Mouse (Mus musculus) embryonic facial prominence, embryonic 15.5 days (tissue): ENCODE results near the gene Prr12. TPM values are rescaled to one million over a fixed set of nuclear protein-coding genes. Genes with fewer than 3 reads are reported as not detected.
"Not testable (repeated sequence)": the region's sequence is repeated elsewhere in the genome, so short reads cannot be mapped to it uniquely, and the experiment has no call there.

ENCODE experiments used
- ATAC-seq: fragments of 200-750 bp; cut with Nextera tagmentation; 2 replicates; pipeline ENCODE4 v1.8.0; 2017; ENCODE audit warnings: low read depth, moderate TSS enrichment; ENCODE audit not compliant: insufficient number of reproducible peaks, low FRiP score, low TSS enrichment
- H3K27ac ChIP-seq: fragments of 300-500 bp; sonication (generic); replicated peaks from 2 replicates; pipeline ENCODE4 v1.5.1; 2015; ENCODE audit warnings: mild to moderate bottlenecking, inconsistent platforms
- H3K27me3 ChIP-seq: fragments of 300-500 bp; sonication (generic); 2 replicates; pipeline ENCODE4 v1.6.1; 2015; ENCODE audit warnings: inconsistent platforms
- H3K36me3 ChIP-seq: fragments of 300-500 bp; sonication (generic); 2 replicates; pipeline ENCODE4 v1.6.1; 2015; ENCODE audit warnings: mild to moderate bottlenecking, inconsistent platforms
- H3K4me1 ChIP-seq: fragments of 300-500 bp; sonication (generic); 2 replicates; pipeline ENCODE4 v1.6.1; 2015; ENCODE audit warnings: inconsistent platforms
- H3K4me2 ChIP-seq: fragments of 300-500 bp; sonication (generic); replicated peaks from 2 replicates; pipeline ENCODE4 v1.6.1; 2015; ENCODE audit warnings: mild to moderate bottlenecking, inconsistent platforms
- H3K4me3 ChIP-seq: fragments of 300-500 bp; sonication (generic); replicated peaks from 2 replicates; pipeline ENCODE4 v1.5.1; 2015; ENCODE audit warnings: mild to moderate bottlenecking, inconsistent platforms
- H3K9ac ChIP-seq: fragments of 300-500 bp; sonication (generic); 2 replicates; pipeline ENCODE4 v1.6.1; 2015; ENCODE audit warnings: inconsistent platforms
- H3K9me3 ChIP-seq: fragments of 300-500 bp; sonication (generic); replicated peaks from 2 replicates; pipeline ENCODE4 v1.6.1; 2016; ENCODE audit warnings: inconsistent platforms
- WGBS: fragments of 180-500 bp; shearing (Covaris S2); methylation state at CpG from one replicate; pipeline ENCODE4 v1.1.7; 2015; 5-methylcytosine and 5-hydroxymethylcytosine counted together
- polyA plus RNA-seq: library from polyadenylated mRNA; unstranded; fragments of >200 nt; fragmentation: Nextera tagmentation; extraction: Ambion mirVana; gene quantifications from 2 replicates; pipeline ENCODE4 v1.2.1, GENCODE M21; 2015

Prr12 gene
- polyA plus RNA-seq = 11.9 and 12.1 TPM in 2 replicates

GRCm38 (mm10) chr7:45052862-45053116, at the start of gene Prr12:
TSS of gene Prr12 (minus strand) at chr7:45052881.
- Histone ChIP-seq H3K9ac (peak within 1 kb of the TSS; percentile 83), H3K27ac (peak within 1 kb of the TSS; percentile 100), H3K4me2 (peak within 1 kb of the TSS; percentile 94), H3K9me3 (no peaks in the 10 kb centered on the region), H3K36me3 (peaks cover 26% of the 10 kb centered on the region), H3K4me1 (peaks cover 26% of the 10 kb centered on the region), H3K27me3 (no peaks in the 10 kb centered on the region), H3K4me3 (peak within 1 kb of the TSS; percentile 79)
- peak; percentile 34 for ATAC-seq
- WGBS = 0% methylated on average over 5 of the region's 18 CpGs

DNA sequence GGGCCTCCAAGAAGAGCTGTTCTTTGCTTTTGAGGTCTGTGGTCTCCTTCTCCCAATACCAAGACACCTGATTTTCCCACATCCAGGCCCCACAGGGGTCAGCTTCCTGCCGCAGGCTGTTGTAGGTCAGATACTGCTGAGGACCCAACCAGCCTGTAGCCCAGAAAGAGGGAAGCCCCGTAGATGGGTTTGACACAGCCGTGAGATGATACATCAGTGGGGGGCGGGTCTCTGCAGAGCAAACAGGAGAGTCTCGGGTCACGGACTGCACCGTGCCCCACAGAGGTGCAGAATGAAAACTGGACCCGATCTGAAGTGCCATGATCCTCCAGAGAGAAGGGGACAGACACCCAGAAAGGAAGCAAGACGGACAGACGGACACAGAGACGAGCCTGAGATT, 49.8 kb upstream of the Prr12 start:
- ATAC-seq = no peak
- H3K27me3 ChIP-seq = no peaks in the 10 kb centered on the region
- peaks cover 26% of the 10 kb centered on the region for H3K4me1 ChIP-seq
- no peak overlapping the region for H3K9ac ChIP-seq
- H3K9me3 ChIP-seq = no peaks in the 10 kb centered on the region
- 81% methylated on average over 11 of the region's 11 CpGs for WGBS
- peak overlapping the region; percentile 96; the same call in 1 of the 2 replicates for H3K27ac ChIP-seq
- peak overlapping the region; percentile 64 for H3K4me2 ChIP-seq
- H3K36me3 ChIP-seq = peaks cover 9% of the 10 kb centered on the region; the same call in 1 of the 2 replicates
- peak overlapping the region; percentile 45 for H3K4me3 ChIP-seq

- H3K9ac ChIP-seq = no peak overlapping the region
- no peaks in the 10 kb centered on the region for H3K9me3 ChIP-seq
- peaks cover 26% of the 10 kb centered on the region for H3K4me1 ChIP-seq
- H3K4me2 ChIP-seq = no peak overlapping the region
- peaks cover 18% of the 10 kb centered on the region; the same call in 1 of the 2 replicates for H3K36me3 ChIP-seq
- WGBS = 95% methylated on average over 6 of the region's 6 CpGs
- H3K27ac ChIP-seq = no peak overlapping the region
- no peak overlapping the region for H3K4me3 ChIP-seq
- no peak for ATAC-seq
- H3K27me3 ChIP-seq = no peaks in the 10 kb centered on the region
These were observed 47.4 kb upstream of the Prr12 start for GRCm38 (mm10) chr7:45100046-45100445.

- no peak overlapping the region for H3K4me2 ChIP-seq
- H3K27me3 ChIP-seq = no peaks in the 10 kb centered on the region
- H3K9ac ChIP-seq = no peak overlapping the region
- H3K27ac ChIP-seq = no peak overlapping the region
- no peak overlapping the region for H3K4me3 ChIP-seq
- peaks cover 18% of the 10 kb centered on the region; the same call in 1 of the 2 replicates for H3K36me3 ChIP-seq
- no peak for ATAC-seq
- no peaks in the 10 kb centered on the region for H3K9me3 ChIP-seq
- peaks cover 23% of the 10 kb centered on the region for H3K4me1 ChIP-seq
- 88% methylated on average over 8 of the region's 8 CpGs for WGBS
These were observed 46.0 kb upstream of the Prr12 start for GRCm38 (mm10) chr7:45098541-45099240.

- Histone ChIP-seq H3K9me3 (no peaks in the 10 kb centered on the region), H3K4me1 (peaks cover 23% of the 10 kb centered on the region), H3K27me3 (no peaks in the 10 kb centered on the region), H3K4me2 (no peak overlapping the region), H3K4me3 (no peak overlapping the region), H3K9ac (no peak overlapping the region), H3K27ac (no peak overlapping the region), H3K36me3 (peaks cover 18% of the 10 kb centered on the region; the same call in 1 of the 2 replicates)
- 46% methylated on average over 6 of the region's 6 CpGs for WGBS
- no peak for ATAC-seq
These were observed 44.8 kb upstream of the Prr12 start for GRCm38 (mm10) chr7:45097479-45097878.

DNA sequence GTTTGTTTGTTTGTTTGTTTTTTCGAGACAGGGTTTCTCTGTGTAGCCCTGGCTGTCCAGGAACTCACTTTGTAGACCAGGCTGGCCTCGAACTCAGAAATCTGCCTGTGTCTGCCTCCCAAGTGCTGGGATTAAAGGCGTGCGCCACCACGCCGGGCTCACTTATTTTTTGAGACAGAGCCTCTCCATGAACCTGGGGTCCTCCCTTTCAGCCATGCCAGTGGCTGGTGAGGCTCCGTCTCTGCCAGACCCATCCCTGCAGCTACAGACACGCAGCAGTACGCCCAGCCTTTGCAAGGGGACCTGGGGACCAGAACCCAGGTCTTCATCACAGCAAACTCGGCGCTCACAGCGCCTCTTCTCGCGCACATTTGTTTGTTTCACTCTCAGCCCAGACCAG, 43.3 kb upstream of the Prr12 start:
- not testable (repeated sequence) for H3K4me3 ChIP-seq, ATAC-seq
- 90% methylated on average over 14 of the region's 14 CpGs for WGBS

DNA sequence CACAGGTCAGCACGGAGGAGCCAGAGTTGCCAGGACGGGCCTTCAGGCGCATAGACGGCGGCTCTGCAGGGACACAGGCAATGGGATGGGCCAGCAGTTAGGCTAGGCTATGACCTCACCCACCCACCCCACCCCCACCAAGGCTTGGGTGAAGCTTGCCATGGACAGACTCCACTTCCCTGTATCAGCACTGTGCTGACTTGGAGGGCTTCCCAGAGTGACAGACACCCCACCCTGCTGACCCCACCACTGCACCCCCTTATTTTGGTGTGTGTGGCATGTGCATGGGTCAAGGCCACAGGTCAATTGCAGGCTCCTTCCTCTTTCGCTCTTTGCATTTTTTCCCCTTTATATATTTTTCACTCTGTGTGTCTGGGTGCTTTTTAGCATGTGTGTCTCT, 42.7 kb upstream of the Prr12 start:
- no peak overlapping the region for H3K4me2 ChIP-seq
- H3K27ac ChIP-seq = 0 out of 2 replicates have a peak overlapping the region, but pooled peaks have one; percentile 11
- WGBS = 76% methylated on average over 6 of the region's 6 CpGs

More for the DNA sequence above, 43.3 kb upstream of the Prr12 start:
- not testable (repeated sequence) for H3K27me3 ChIP-seq, H3K4me2 ChIP-seq, H3K9ac ChIP-seq, H3K27ac ChIP-seq, H3K9me3 ChIP-seq
- H3K36me3 ChIP-seq = peaks cover 12% of the 10 kb centered on the region; the same call in 1 of the 2 replicates
- peaks cover 13% of the 10 kb centered on the region for H3K4me1 ChIP-seq

DNA sequence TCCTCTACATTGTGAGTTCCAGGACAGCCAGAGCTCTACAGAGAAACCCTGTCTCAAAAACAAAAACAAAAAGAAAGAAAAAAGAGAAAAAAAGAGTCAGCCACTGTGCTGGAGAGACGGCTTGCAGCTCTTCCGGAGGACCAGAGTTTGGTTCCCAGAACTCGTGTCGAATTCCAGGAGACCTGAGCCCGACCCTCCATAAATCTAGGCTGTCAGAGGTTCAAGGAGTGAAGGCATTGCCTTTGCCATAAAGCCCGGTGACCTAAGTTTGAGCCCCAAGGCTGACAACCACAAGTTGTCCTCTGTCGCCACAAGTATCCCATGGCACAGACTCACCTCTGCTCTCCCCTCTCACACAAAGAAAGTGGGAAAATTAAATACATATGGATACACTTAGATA, 41.4 kb upstream of the Prr12 start:
- H3K27ac ChIP-seq = peak overlapping the region; percentile 90
- no peaks in the 10 kb centered on the region for H3K27me3 ChIP-seq
- 28% methylated on average over 7 of the region's 7 CpGs for WGBS

More for the DNA sequence above, 42.7 kb upstream of the Prr12 start:
- Histone ChIP-seq H3K4me1 (peaks cover 16% of the 10 kb centered on the region), H3K27me3 (no peaks in the 10 kb centered on the region), H3K9ac (no peak overlapping the region), H3K9me3 (no peaks in the 10 kb centered on the region), H3K4me3 (no peak overlapping the region), H3K36me3 (peaks cover 12% of the 10 kb centered on the region; the same call in 1 of the 2 replicates)
- no peak for ATAC-seq

DNA sequence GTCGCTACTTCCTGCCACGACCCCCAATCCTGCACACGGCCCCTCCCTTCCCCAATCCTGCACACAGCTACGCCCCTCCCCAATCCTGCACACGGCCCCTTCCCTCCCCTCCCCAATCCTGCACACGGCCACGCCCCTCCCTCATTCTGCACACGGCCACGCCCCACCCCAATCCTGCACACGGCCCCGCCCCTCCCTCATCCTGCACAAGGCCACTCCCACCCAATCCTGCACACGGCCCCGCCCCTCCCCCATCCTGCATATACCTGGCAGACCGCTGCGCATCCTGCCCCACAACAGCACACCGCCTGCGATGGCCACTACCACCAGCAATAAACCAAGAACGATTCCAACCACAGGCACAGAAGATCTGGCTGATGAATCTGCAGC, 40.8 kb upstream of the Prr12 start:
- Histone ChIP-seq H3K9ac (no peak overlapping the region), H3K9me3 (no peaks in the 10 kb centered on the region), H3K4me1 (peaks cover 23% of the 10 kb centered on the region), H3K4me2 (0 out of 2 replicates have a peak overlapping the region, but pooled peaks have one; percentile 23), H3K27me3 (no peaks in the 10 kb centered on the region), H3K36me3 (peaks cover 17% of the 10 kb centered on the region), H3K27ac (peak overlapping the region; percentile 90), H3K4me3 (no peak overlapping the region)
- ATAC-seq = no peak
- WGBS = 30% methylated on average over 18 of the region's 18 CpGs

More for the DNA sequence above, 41.4 kb upstream of the Prr12 start:
- Histone ChIP-seq H3K36me3 (peaks cover 12% of the 10 kb centered on the region; the same call in 1 of the 2 replicates), H3K9ac (no peak overlapping the region), H3K4me1 (peaks cover 23% of the 10 kb centered on the region), H3K9me3 (no peaks in the 10 kb centered on the region), H3K4me3 (no peak overlapping the region), H3K4me2 (no peak overlapping the region)
- no peak for ATAC-seq

- Histone ChIP-seq H3K4me2 (peak overlapping the region; percentile 23; the same call in 1 of the 2 replicates), H3K27ac (peak overlapping the region; percentile 90), H3K9ac (no peak overlapping the region), H3K4me3 (no peak overlapping the region), H3K9me3 (no peaks in the 10 kb centered on the region), H3K4me1 (peaks cover 23% of the 10 kb centered on the region), H3K27me3 (no peaks in the 10 kb centered on the region), H3K36me3 (peaks cover 22% of the 10 kb centered on the region)
- ATAC-seq = no peak
- WGBS = 32% methylated on average over 12 of the region's 12 CpGs
These were observed 40.3 kb upstream of the Prr12 start for GRCm38 (mm10) chr7:45092828-45093515.

- H3K9me3 ChIP-seq = no peaks in the 10 kb centered on the region
- under 1% methylated on average over 16 of the region's 16 CpGs for WGBS
- H3K4me2 ChIP-seq = peak within 1 kb of the TSS; percentile 61
- H3K27ac ChIP-seq = peak within 1 kb of the TSS; percentile 93
- peak within 1 kb of the TSS; percentile 69 for H3K9ac ChIP-seq
- peak; percentile 94 for ATAC-seq
- peaks cover 24% of the 10 kb centered on the region for H3K36me3 ChIP-seq
- H3K4me3 ChIP-seq = peak within 1 kb of the TSS; percentile 58
- H3K27me3 ChIP-seq = no peaks in the 10 kb centered on the region
- peaks cover 23% of the 10 kb centered on the region for H3K4me1 ChIP-seq
These were observed 39.4 kb upstream of the Prr12 start, which contains the start of gene Rcn3 for GRCm38 (mm10) chr7:45092048-45092447. TSS of gene Rcn3 (minus strand) at chr7:45092221.
